Mouse (Mus musculus): ENCODE data around the gene Epo.
A peak's percentile ranks its signal among the peaks of the same experiment; 100 is the strongest.

Gene Epo

GRCm38 (mm10) chr5:137533117-137533827, at the start of gene Epo, which contains the start of gene Gnb2:
Gene Epo (minus strand): TSS chr5:137533242.
Gene Gnb2 (minus strand): TSS chr5:137533510.
- DNase-seq (ENCODE audit: low spot score): peak; percentile 99

DNA sequence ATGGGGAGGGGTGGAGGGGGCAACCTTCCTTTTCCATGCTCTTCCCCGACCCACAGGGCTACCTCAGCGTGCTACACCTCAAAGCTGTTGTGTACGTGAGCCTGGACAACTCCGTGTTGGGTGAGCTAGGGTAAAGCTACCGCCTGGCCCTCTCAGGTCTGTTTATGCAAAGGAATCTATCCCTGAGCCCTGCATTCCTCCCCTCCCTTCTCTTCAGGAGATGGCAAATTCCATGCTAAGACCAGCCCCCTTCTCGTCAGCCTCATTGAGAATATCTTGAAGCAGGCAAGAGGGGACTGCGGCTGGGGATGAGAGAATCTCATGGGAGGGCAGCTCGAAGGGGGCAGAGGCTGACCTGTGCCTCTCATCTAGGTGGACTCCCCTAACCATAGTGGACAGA, 49.7 kb upstream of the Epo start:
- no peak for DNase-seq (ENCODE audit: low spot score)

GRCm38 (mm10) chr5:137580246-137580645, 47.2 kb upstream of the Epo start:
- no peak for DNase-seq (ENCODE audit: low spot score)

DNA sequence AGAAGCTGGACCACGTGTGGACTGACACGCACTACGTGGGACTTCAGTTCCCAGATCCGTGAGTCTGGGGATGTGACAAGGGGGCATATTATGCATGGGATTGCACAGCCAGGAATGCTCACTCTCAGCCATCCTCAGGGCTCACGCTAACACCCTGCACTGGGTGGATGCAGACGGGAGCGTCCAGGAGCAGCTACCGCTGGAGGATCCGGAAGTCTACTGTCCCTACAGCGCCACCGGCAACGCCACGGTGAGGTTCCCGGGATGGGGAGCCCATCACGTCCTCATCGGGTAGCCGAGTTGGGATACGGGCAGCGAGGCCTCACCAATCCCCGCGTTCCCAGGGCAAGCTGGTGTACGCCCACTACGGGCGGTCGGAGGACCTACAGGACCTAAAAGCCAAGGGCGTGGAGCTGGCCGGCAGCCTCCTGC, 41.4 kb upstream of the Epo start:
- peak; percentile 88 for DNase-seq (ENCODE audit: low spot score)

- DNase-seq (ENCODE audit: low spot score): no peak
These were observed 37.9 kb upstream of the Epo start for GRCm38 (mm10) chr5:137570691-137571586.

- no peak for DNase-seq (ENCODE audit: low spot score)
These were observed 37.1 kb upstream of the Epo start for GRCm38 (mm10) chr5:137570181-137570580.

DNA sequence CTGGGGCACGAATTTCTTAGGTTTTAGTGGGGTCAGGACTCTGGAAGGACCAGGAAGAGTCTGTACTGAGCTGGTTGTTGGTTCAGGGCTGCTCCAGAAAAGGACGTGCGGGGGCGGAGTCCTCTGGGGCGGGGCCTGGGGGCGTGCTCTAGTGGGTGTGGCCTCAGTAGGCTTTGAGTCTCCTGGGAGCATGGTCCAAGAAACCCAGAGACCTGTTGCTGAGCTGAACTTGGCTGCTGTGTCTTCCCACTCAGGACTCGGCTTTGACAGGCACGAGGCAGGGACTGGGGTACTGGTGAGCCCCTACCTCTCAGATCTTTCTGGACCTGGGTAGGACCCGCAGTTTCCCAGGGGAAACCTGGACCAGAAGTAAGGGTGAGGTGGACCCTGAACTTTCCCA, 36.6 kb upstream of the Epo start, which contains the start of gene Tfr2:
TSS of gene Tfr2 (plus strand) at position 176 of the 400 bp plus-strand sequence.
- DNase-seq (ENCODE audit: low spot score): no peak

- DNase-seq (ENCODE audit: low spot score): no peak
These were observed 36.0 kb upstream of the Epo start for GRCm38 (mm10) chr5:137569031-137569430.

- no peak for DNase-seq (ENCODE audit: low spot score)
These were observed 35.3 kb upstream of the Epo start for GRCm38 (mm10) chr5:137568223-137568798.

- DNase-seq (ENCODE audit: low spot score): no peak
These were observed 33.4 kb upstream of the Epo start for GRCm38 (mm10) chr5:137566416-137566815.

DNA sequence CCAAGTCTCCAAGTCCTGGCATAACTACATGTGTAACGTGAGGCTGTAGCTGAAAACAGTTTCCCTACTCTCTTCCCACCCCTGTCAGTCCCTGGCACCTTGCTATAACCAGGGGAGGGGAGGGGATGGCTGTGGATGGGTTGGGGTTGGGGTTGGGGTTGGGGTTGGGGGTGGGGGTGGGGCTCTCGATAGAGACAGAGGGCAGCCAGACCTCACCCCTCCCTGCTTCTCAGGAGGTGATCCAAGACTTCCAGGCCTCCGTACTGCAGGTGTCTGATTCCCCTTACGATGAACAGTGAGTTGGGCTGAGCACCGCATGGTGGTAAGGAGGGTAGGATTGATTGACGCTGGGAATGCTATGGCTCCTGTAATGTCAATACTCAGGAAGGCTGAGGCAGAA, 32.7 kb upstream of the Epo start:
- DNase-seq (ENCODE audit: low spot score): no peak

GRCm38 (mm10) chr5:137562965-137563364, 29.9 kb upstream of the Epo start:
- DNase-seq (ENCODE audit: low spot score): no peak

- DNase-seq (ENCODE audit: low spot score): no peak
These were observed 28.5 kb upstream of the Epo start for GRCm38 (mm10) chr5:137561556-137561955.

GRCm38 (mm10) chr5:137553898-137554297, 20.9 kb upstream of the Epo start:
- no peak for DNase-seq (ENCODE audit: low spot score)

DNA sequence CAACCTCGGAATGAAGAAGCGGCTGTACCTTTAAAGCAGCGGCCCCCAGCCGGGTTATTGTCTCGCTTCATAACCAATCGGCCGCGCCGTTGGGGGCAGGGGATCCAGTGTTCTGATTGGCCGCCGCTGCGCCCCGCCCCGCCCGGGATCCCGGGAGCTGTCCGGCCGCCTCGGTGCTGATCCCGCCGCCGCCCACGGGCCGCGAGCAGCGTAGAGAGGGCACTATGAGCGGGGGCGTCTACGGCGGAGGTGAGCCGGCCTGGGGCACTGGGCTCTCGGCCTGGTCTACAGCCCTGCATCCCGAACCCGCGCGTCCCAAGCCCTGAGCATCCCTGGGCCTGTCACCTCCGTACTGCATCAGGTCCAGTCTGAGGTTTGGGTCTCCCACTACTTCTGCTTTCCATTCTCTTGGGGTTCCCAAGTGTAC, 20.4 kb upstream of the Epo start, which contains the start of gene Actl6b:
TSS of gene Actl6b (plus strand) at position 107 of the 427 bp plus-strand sequence.
- peak; percentile 94 for DNase-seq (ENCODE audit: low spot score)

- DNase-seq (ENCODE audit: low spot score): no peak
These were observed 20.0 kb upstream of the Epo start for GRCm38 (mm10) chr5:137553000-137553399.

DNA sequence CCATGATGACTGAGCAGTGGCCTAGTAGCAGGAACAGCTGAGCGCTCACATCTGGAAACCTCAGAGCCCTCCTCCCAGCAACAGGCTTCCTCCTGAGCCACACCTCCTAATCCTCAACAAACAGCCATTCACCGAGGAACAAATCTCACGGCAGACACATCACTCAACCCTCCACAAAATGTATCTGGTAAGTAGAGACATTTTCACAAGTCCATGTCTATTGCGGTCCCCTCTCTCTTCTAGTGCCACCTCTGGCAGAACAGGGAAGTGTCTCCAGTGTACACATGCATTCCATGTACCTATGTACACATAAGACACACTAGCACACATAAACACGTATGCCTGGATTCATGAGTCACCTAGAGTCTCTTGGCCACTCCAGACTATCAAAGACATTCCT, 18.1 kb upstream of the Epo start:
- peak; percentile 44 for DNase-seq (ENCODE audit: low spot score)

GRCm38 (mm10) chr5:137549840-137550239, 16.8 kb upstream of the Epo start:
- peak; percentile 36 for DNase-seq (ENCODE audit: low spot score)

DNA sequence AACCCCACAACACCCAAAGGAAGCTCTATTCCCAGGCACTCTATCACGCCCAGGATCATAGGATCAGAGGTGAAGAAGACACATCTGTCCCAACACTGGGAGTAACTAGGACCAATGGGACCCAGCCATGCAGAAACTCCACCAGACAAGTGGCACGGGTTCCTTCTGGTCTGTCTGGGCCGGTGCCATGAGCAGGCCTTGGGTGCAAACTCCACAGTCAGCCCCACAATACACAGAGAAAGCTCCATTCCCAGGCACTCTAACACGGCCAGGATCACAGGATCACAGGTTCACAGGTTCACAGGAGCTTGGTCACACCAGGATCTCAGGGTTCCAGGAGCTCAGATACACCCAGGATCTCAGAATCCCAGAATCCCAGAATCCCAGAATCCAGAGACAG, 12.6 kb upstream of the Epo start:
- no peak for DNase-seq (ENCODE audit: low spot score)

DNA sequence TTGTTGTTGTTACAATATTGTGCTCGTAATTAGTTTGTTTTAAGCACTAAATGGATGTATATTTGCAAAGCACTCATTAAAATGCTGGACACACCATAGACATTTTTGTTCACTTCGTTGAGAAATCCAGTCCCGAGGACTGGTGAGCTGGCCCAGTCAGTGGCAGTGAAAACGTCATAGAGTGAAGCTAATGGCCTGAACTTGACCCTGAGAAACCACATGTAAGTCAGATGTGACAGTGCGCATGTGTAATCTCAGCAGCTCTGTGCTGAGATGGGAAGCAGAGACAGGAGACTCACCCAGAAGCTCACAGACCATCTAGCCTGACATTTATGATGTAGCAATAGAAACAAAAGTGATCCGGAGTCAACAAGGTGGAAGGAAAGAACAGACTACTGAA, 11.9 kb upstream of the Epo start:
- DNase-seq (ENCODE audit: low spot score): no peak

GRCm38 (mm10) chr5:137541768-137542540, 8.9 kb upstream of the Epo start:
- no peak for DNase-seq (ENCODE audit: low spot score)

- no peak for DNase-seq (ENCODE audit: low spot score)
These were observed 7.9 kb upstream of the Epo start for GRCm38 (mm10) chr5:137540991-137541390.

Measured in MN1 (cell line).